Mouse (Mus musculus) heart, postnatal 0 days (tissue): Measurements from ENCODE around the gene Peli3.

Experiments used
- CTCF ChIP-seq: IDR thresholded peaks from 2 replicates; pipeline ENCODE4 v1.5.1; 2016; ENCODE audit warnings: antibody characterized with exemption, control low read depth, low read depth
- EP300 ChIP-seq: IDR thresholded peaks from 2 replicates; pipeline ENCODE4 v1.6.1; 2016; ENCODE audit warnings: antibody characterized with exemption, low read depth

- TF ChIP-seq CTCF: no peak
- no peak for TF ChIP-seq EP300
These were observed 5.2 kb downstream of the Peli3 start for GRCm38 (mm10) chr19:4937444-4938310.
